Mouse (Mus musculus) CH12.LX (cell line): ENCODE measurements around the gene Klk5.

Source experiments
- CTCF ChIP-seq, 2 experiments: IDR thresholded peaks in 1 of 2; conservative IDR thresholded peaks in 1 of 2; 2 replicates each; pipeline ENCODE4 v1.5.1; 2011 to 2012; ENCODE audit warnings: low read depth in 2 of 2, low read length in 2 of 2, improper control_type of control experiment in 1 of 2, inconsistent platforms in 1 of 2, mild to moderate bottlenecking in 1 of 2, moderate library complexity in 1 of 2
- EP300 ChIP-seq: IDR thresholded peaks from 2 replicates; pipeline ENCODE4 v1.6.1; 2011; ENCODE audit warnings: low read length, improper control_type of control experiment
- ETS1 ChIP-seq: conservative IDR thresholded peaks from 2 replicates; pipeline ENCODE4 v1.6.1; 2012; ENCODE audit warnings: low read depth, mild to moderate bottlenecking, inconsistent platforms, low read length, improper control_type of control experiment, moderate library complexity
- HCFC1 ChIP-seq: IDR thresholded peaks from 2 replicates; pipeline ENCODE4 v1.6.1; 2012; ENCODE audit warnings: low read depth, mild to moderate bottlenecking, inconsistent platforms, low read length, improper control_type of control experiment
- MAFK ChIP-seq: IDR thresholded peaks from 2 replicates; pipeline ENCODE4 v1.6.1; 2011; ENCODE audit warnings: low read length, improper control_type of control experiment; ENCODE audit not compliant: insufficient replicate concordance
- MXI1 ChIP-seq: IDR thresholded peaks from 2 replicates; pipeline ENCODE4 v1.6.1; 2011; ENCODE audit warnings: mild to moderate bottlenecking, low read depth, low read length, improper control_type of control experiment
- NRF1 ChIP-seq: IDR thresholded peaks from 2 replicates; pipeline ENCODE4 v1.6.1; 2014; ENCODE audit warnings: low read depth, mild to moderate bottlenecking, inconsistent platforms, low read length, improper control_type of control experiment, moderate library complexity
- SIN3A ChIP-seq: IDR thresholded peaks from 2 replicates; pipeline ENCODE4 v1.6.1; 2012; ENCODE audit warnings: low read length, improper control_type of control experiment, inconsistent platforms
- SMC3 ChIP-seq: IDR thresholded peaks from 2 replicates; pipeline ENCODE4 v1.6.1; 2011; ENCODE audit warnings: low read depth, low read length, improper control_type of control experiment
- USF2 ChIP-seq: conservative IDR thresholded peaks from 2 replicates; pipeline ENCODE4 v1.6.1; 2011; ENCODE audit warnings: low read depth, low read length, improper control_type of control experiment

DNA sequence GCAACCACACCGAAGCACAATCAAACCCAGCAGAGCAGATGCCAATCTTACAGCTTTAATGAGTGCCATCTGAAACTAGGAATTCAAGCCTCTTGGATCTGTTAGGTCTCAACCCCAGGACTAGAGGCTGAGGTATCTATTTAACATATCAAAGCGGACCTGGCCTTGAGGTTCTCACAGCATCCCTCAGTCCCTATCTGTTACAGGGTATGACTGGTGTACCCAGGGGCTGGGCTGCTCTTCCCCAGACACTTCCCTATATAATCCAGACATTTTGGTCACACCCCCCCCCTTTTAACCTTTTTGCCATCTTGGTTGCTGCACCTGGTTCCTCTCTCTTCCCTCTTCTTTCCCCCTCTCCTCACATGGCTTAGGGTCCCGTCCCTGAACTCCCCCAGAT, 31.9 kb downstream of the Klk5 start:
- no peak for TF ChIP-seq MXI1
- TF ChIP-seq MAFK, result no peak
- no peak for TF ChIP-seq HCFC1
- TF ChIP-seq SMC3, result no peak
- TF ChIP-seq NRF1, result no peak
- no peak for TF ChIP-seq CTCF (conservative IDR thresholded peaks at IDR 0.05 in 1 of 2, IDR thresholded peaks at IDR 0.05 in 1 of 2; ENCODE audit: low read depth in 2 of 2, low read length in 2 of 2)
- no peak for TF ChIP-seq ETS1
- no peak for TF ChIP-seq EP300
- no peak for TF ChIP-seq USF2
- TF ChIP-seq SIN3A, result no peak
